8 mouse cellular contexts compared by ENCODE assay signal in genomic region chr7:104244287-104245181, GRCm38 (mm10). TPM values are rescaled to one million over a fixed set of nuclear protein-coding genes. Genes with fewer than 3 reads are reported as not detected.
DNase-seq lines count a peak whose midpoint lies in the region; ATAC-seq and TF ChIP-seq lines count a peak whose summit lies in the region.

Gene Trim34a (plus strand): TSS chr7:104244457.

- peak within 1 kb of the TSS; percentile 62 for H3K4me2 ChIP-seq in heart, postnatal 0 days (ENCODE audit: low read depth, low read length)
- peak within 1 kb of the TSS; percentile 53 for H3K4me2 ChIP-seq in lung, embryonic 15.5 days
- H3K4me2 ChIP-seq in neural tube, embryonic 15.5 days = peak within 1 kb of the TSS; percentile 48

- H3K9ac ChIP-seq in heart, postnatal 0 days (replicated peaks; ENCODE audit: low read depth, low read length) = peak within 1 kb of the TSS; percentile 66
- peak within 1 kb of the TSS; percentile 46; the same call in 1 of the 2 replicates for H3K9ac ChIP-seq in lung, embryonic 15.5 days
- peak within 1 kb of the TSS; percentile 14; the same call in 1 of the 2 replicates for H3K9ac ChIP-seq in neural tube, embryonic 15.5 days (replicated peaks)

- no peaks in the 10 kb centered on the region for H3K4me1 ChIP-seq in heart, postnatal 0 days (ENCODE audit: control insufficient read depth, insufficient read depth)
- H3K4me1 ChIP-seq in lung, embryonic 15.5 days = peaks cover 5% of the 10 kb centered on the region; the same call in 1 of the 2 replicates
- no peaks in the 10 kb centered on the region for H3K4me1 ChIP-seq in neural tube, embryonic 15.5 days

- H3K27me3 ChIP-seq in heart, postnatal 0 days (ENCODE audit: control insufficient read depth, insufficient read depth, low read length) = no peaks in the 10 kb centered on the region
- H3K27me3 ChIP-seq in lung, embryonic 15.5 days = no peaks in the 10 kb centered on the region
- no peaks in the 10 kb centered on the region for H3K27me3 ChIP-seq in neural tube, embryonic 15.5 days (replicated peaks)

- peak within 1 kb of the TSS; percentile 63 for H3K4me3 ChIP-seq in heart, postnatal 0 days (ENCODE audit: low read depth, low read length)
- peak within 1 kb of the TSS; percentile 57 for H3K4me3 ChIP-seq in lung, embryonic 15.5 days
- peak within 1 kb of the TSS; percentile 39 for H3K4me3 ChIP-seq in neural tube, embryonic 15.5 days (replicated peaks)

- peak within 1 kb of the TSS; percentile 54 for H3K27ac ChIP-seq in heart, postnatal 0 days (ENCODE audit: low read depth)
- peak within 1 kb of the TSS; percentile 67 for H3K27ac ChIP-seq in lung, embryonic 15.5 days
- H3K27ac ChIP-seq in neural tube, embryonic 15.5 days (replicated peaks) = no peak within 1 kb of the TSS

- WGBS in heart, postnatal 0 days = 5% methylated on average over 13 of the region's 13 CpGs
- WGBS in lung, embryonic 15.5 days = 2% methylated on average over 13 of the region's 13 CpGs
- 15% methylated on average over 13 of the region's 13 CpGs for WGBS in neural tube, embryonic 15.5 days

- no peak for TF ChIP-seq EP300 in heart, postnatal 0 days (IDR thresholded peaks at IDR 0.05; ENCODE audit: low read depth)

- TF ChIP-seq CTCF in heart, postnatal 0 days (IDR thresholded peaks at IDR 0.05; ENCODE audit: low read depth) = peak; percentile 77

- no peaks in the 10 kb centered on the region for H3K9me3 ChIP-seq in heart, postnatal 0 days (replicated peaks; ENCODE audit: control insufficient read depth, low read length)
- no peaks in the 10 kb centered on the region for H3K9me3 ChIP-seq in lung, embryonic 15.5 days
- no peaks in the 10 kb centered on the region for H3K9me3 ChIP-seq in neural tube, embryonic 15.5 days (replicated peaks)

- H3K36me3 ChIP-seq in heart, postnatal 0 days (replicated peaks; ENCODE audit: control insufficient read depth, insufficient read depth, low read length) = no peaks in the 10 kb centered on the region
- no peaks in the 10 kb centered on the region for H3K36me3 ChIP-seq in lung, embryonic 15.5 days
- H3K36me3 ChIP-seq in neural tube, embryonic 15.5 days = no peaks in the 10 kb centered on the region

- ATAC-seq in heart, postnatal 0 days (ENCODE audit: insufficient read depth, low read depth) = peak; percentile 91
- ATAC-seq in lung, embryonic 15.5 days (ENCODE audit: borderline replicate concordance, extremely low read depth, low FRiP score, low TSS enrichment) = peak; percentile 72; the same call in 1 of the 2 replicates
- peak; percentile 45; the same call in 1 of the 2 replicates for ATAC-seq in neural tube, embryonic 15.5 days (ENCODE audit: low FRiP score)

- peak; percentile 63 to 75 for DNase-seq in CD8-positive naive resting alpha-beta T cell, adult 2 months (ENCODE audit: low read depth in 2 of 2, low spot score in 2 of 2)
- peak; percentile 72 for DNase-seq in adrenal gland, postnatal 10 days
- DNase-seq in fibroblast of lung, adult 2 months (ENCODE audit: low read depth) = peak; percentile 73
- peak; percentile 90 for DNase-seq in heart, postnatal 0 days (ENCODE audit: low spot score)
- peak; percentile 74 for DNase-seq in kidney, postnatal 14 days
- DNase-seq in thymus, postnatal 10 days (ENCODE audit: low spot score in 2 of 2) = peak; percentile 44 to 57

RNA-seq across cellular contexts. Expression of gene Trim34a, which starts in this region (rescaled TPM):
- 1 to 10 TPM; 5.4 to 8.3 TPM for total RNA-seq in adrenal gland, postnatal 10 days (2021)
- 5.7 and 7.5 TPM in 2 replicates for total RNA-seq in heart, postnatal 0 days (2014; rRNA removed; ENCODE audit: low replicate concordance)
- polyA plus RNA-seq in heart, postnatal 0 days (2015; fragmentation: Nextera tagmentation; extraction: Ambion mirVana) = 2.1 and 2.5 TPM in 2 replicates
- 1.9 and 2.3 TPM in 2 replicates for polyA plus RNA-seq in lung, embryonic 15.5 days (2015; fragmentation: Nextera tagmentation; extraction: Ambion mirVana)
- polyA plus RNA-seq in neural tube, embryonic 15.5 days (2015; fragmentation: Nextera tagmentation; extraction: Ambion mirVana) = 0.72 and 2.2 TPM in 2 replicates

Comparison
In these comparisons a context has a peak if more than half of its experiments do, and no peak if none do; other contexts are left out.
1. H3K9ac ChIP-seq: peak in every context shown above with its lines; median percentile 66 in heart, postnatal 0 days; 46 in lung, embryonic 15.5 days; 14 in neural tube, embryonic 15.5 days.